Mouse (Mus musculus) naive thymus-derived CD4-positive, alpha-beta T cell, adult 2 months (primary cell): ENCODE results near the gene Lgals9.
"Not testable (repeated sequence)": the region's sequence is repeated elsewhere in the genome, so short reads cannot be mapped to it uniquely, and the experiment has no call there.

ENCODE experiments used
- DNase-seq: peaks from one replicate; pipeline ENCODE4 v3.0.0-alpha.2; 2011; ENCODE audit warnings: low read depth

The Lgals9 gene

DNA sequence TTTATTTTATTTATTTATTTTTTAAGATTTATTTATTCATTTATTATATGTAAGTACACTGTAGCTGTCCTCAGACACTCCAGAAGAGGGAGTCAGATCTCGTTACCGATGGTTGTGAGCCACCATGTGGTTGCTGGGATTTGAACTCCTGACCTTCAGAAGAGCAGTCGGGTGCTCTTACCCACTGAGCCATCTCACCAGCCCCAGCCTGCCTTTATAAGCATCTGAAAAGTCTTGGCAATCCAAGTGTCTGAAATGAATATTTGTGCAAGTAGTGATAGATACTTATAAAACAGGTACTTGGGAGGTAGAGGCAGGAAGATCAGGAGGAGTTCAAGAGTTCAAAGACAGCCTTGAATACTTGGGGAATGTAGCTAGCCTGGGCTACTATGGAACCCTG lies 22.6 kb upstream of the Lgals9 start:
- not testable (repeated sequence) for DNase-seq

DNA sequence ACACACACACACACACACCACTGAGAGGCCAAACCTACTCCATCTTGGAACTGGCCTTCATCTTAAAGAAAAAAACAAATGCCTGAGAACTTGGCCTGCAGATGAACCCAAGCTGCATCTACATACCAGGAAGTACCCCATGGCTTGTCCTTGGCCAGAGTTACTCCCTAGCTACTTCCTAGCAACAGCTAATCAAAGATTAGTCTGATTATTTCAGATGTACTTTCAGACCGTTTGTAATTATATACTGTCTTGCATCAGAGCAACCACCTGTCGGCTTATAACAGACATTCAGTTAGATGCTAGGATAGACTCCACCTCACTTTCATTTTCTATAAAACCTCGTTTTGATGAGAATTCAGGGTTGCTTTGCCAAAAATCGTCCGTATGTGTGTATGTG lies 21.7 kb upstream of the Lgals9 start:
- DNase-seq = peak; percentile 46

DNA sequence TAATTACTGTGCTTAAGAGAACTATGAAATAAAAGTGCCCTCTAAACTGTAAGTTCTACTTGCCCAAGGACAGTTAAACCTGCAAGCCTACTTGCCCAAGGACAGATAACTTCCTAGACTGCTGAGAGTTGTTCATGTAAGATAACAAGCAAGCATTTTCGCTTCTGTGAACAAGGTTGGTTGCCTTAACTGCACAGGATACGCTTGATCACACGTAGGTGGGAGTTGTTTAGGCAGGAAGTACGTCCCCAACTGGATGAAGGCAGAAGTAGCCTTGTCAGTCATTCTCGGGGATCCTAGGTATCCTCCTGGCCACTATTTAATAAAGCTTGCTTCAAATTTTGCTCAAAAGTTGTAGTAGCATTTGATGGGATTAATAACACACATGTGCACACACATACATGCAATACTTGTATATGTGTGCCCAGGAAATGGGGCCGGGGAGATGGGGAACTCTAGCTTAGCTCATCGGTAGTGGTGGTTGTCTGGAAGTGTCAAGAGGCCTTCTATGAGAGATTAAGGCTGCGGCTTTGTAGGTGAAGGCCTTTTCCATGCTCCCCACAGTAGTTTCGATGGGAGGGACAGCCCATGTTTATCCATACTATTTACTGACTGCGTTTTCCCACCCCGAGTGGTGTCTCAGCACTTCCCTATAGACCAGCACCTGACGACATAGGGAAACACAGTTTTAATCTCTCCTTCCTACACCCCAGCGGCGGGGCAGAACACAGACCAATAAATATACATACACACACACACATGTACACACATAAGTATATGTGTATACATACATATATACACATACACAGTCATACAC lies 21.0 kb upstream of the Lgals9 start:
- DNase-seq = peak; percentile 63

DNA sequence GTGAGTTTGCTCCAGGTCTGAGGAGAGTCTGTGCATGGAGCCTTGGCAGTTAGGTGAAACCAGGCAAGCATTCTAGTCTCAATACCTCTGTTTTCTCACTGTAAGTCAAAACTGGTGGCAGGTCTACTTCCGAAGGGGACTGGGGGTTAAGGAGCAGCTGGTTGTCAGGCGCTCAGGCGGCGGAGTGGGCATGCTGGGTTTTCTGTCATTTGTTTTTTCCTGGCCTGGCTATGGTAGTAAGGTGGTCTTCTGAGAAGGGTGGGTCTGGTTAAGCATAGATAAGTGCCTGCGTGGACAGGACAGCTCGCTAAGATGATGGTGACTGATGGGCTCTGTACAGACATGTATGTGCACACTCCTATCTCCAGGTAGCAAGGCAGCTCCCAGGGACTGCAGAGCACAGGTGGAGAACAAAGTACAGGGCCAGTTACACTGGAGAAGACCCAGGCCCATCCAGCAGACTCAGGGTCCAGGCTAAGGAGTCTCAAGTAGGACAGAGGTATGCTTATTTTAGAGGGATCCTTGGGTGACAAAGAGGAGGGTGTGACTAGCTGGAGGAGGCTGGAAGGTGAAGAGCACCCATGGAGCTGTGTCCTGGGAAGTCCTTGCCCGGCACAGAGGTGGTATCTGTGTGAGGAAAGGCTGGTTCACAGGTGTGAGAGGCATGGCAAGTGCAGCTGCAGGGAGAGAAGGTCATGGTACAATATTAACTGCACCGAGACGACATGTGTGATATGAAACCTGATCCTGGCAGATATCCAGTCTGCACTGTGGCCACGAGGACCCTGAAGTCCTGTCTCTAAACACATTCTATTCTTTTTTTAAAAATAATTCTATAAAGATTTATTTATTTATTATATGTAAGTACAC lies 19.3 kb upstream of the Lgals9 start:
- DNase-seq = no peak

DNA sequence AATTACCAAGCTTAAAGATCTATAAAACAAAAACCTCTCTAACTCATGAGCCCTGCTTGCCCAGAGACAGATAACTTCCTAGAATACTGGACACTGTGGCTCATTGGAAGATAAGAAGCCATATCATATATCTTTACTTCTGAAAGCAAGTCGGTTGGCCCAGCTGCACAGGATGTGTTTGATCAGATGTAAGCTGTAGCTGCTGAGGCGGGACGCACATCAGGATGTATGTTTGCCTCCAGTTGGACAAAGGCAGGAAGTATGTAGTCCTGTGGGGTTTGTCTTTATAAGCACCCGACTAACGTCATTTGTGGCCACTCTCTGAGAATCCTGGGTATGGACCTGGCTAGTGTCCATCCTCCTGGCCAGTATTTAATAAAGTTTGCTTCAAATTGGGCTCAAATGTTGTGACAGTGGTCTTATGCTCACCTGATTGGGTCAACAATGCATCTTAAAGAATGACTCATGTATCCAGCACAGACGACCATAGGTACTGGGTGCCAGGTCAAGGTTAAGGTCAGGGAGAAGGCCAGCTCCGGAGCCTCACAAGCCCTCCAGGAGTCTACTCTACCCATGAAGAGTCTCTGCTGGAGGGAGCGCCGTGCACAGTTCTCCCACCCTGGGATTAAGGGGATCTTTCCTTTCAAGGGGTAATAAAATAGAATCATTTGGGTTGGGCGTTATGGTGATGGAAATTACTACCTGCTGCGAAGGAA lies 18.5 kb upstream of the Lgals9 start:
- DNase-seq = peak; percentile 57

DNA sequence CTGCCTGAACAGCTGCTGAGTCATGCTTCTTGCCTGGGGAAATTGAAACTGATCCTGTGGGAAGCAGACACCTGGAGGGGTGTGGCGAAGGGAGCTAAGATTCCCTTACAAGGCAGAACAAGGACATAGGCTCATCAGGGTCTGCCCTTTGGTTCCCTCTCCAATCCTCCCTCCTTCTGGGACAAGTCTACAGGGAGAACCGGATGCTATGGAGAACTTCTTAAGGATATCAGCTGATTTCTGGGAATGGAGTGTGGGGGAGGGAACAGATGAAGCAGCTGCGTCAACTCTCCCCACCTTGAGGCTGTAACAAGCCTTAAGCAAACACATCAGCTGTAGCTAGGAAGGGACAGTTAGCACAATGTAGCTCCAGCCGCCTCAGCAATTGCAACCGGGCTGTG lies 17.8 kb upstream of the Lgals9 start:
- no peak for DNase-seq

DNA sequence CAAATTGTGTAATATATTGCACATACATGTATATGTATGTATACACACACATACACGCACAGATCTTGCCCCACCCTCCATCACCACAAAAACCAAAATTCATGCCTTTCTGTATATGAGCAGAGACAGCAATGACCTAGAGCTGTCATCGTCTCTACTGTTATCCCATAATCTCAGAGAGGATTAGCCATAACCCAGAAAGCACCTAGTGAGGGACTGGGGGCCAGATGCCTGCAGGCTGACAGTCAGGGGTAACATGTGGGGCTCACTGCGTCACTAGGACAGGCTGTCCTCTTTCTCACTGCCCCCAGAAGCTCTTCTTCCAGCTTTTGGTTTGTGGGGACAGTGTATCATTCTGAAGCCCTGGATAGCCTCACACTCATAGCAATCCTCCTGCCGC lies 17.1 kb upstream of the Lgals9 start:
- no peak for DNase-seq

DNA sequence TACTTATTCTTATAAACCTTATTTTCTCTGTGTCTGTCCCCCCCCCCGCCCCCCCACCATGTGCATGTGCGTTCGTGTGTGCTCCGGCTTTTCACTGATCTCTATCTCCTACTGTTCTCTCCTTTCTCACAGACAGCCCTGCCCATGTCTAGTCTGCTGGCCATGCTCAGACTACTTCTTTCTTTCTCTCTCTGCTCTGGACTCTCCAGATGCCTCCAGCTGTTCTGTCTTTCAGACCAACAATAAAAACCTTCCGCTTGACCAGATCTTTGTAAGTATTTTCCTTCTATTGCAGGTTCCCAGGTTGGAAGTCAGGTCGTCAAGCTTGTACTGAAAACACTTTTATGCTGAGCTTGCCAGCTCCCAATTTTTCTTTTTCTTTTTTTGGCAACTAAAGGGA lies 14.4 kb upstream of the Lgals9 start:
- DNase-seq = no peak

DNA sequence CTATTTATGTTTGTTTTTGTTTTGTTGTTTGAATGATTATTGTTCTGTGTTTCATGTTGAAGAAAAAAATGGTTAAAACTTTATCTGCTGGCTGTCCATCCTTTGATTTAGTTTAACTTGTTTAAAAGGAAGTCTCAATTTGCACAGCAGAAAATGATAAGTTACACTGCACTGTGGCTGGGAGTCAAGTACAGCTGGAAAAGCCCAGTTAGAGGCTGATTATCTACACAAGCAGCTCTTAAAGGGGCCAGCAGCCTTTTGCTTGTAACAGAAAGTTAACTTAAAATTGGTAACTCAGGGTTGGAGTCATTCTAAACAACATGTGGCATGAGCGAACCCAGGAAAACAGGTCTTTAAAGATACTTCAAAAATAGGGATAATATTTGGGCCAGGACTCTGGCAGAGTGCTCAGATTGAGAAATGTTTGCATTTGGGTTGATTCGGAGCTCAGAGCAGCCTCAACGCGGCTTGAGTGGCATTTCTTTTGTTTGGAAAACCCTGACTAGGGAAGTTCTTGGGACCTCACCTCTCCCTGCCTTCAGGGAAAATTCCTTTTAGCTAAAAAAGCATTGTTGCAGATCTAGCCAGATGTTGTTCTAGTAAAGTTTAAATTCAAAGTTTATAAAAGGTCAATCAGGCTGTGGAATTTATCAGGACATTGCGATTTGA lies 6.3 kb upstream of the Lgals9 start:
- not testable (repeated sequence) for DNase-seq

DNA sequence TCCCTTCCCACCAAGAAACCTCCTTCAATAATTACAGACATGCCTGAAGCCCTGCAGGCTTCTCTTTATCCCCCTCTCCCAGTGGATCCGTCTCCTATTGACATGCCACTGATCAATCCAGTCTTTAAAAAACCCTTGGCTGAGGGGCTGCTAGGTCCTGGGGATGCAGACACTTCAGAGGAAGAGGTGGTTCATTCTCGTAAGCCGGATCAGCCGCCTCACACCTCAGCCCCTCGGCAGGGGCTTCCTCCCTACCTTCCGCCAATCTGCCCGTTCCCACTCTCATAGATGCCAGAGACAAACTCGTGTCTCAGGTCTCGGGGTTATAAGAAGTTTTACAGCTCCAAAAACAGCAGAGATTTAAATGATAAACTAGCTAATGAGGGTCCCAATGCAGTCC lies 5.3 kb upstream of the Lgals9 start:
- no peak for DNase-seq

DNA sequence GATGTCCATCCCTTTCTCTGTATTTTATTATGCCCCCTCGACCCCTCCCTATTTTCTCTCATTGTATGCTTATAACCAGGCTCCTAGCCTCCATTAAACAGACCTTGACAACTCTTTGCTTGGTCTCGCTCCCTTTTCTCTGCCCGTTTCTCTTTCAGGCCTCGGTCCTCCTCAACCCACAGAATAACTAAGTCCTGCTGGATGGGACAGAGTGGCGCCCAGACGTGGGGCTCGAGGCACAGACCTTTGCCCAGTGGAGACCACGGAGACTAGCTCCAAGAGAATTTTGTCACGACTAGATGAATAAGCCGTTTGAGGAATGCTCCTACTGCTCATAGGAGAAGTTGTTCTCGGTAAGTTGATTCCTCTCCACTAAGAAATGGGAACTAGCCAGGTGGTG lies 4.5 kb upstream of the Lgals9 start:
- not testable (repeated sequence) for DNase-seq

DNA sequence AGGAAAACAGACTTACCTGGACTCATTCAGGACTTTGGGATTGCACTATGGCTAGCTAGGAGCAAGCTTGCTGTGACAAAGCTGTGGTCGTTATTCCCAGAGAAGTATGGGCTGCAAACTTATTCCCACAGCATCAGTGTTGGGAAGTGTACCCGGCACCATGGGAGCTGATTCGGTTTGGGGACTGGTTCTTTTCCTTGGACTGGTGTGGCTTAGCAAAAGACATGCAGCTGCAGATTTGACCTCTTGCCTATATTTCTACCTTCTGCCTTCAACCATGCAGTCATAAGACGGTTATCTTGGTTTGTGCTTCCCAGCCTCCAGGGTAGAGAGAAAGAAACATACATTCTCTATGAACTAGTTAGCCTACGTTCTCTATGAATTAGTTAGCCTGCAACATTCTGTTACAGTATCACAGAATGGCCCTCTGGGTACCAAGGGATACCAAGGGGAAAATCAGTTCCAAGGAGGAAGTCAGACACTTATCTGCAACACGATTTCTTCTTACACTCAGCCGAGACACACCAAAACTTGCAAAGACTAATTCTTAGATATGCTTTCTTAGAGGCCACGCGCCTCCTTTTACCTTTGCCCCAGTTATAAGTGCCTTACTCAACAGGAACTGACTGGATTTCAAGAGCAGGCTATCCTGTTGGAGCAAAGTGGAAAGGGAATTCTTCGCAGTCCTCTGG lies 1.7 kb upstream of the Lgals9 start:
- no peak for DNase-seq

DNA sequence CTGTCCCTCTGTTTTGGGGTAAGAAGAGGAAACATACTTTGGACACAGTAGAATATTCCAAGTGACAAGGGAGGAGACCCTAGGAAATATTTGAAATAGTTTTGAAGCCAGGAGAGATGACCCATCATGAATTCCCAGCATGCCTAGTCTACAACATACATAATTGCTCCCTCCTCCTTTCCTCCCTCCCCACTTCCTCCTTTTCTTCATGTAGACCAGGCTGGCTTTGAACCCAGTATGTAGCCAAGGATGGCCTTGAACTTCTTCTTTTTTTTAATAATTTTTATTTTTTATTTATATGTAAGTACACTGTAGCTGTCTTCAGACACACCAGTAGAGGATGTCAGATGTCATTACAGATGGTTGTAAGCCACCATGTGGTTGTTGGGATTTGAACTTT lies 759 bp upstream of the Lgals9 start:
- no peak for DNase-seq

DNA sequence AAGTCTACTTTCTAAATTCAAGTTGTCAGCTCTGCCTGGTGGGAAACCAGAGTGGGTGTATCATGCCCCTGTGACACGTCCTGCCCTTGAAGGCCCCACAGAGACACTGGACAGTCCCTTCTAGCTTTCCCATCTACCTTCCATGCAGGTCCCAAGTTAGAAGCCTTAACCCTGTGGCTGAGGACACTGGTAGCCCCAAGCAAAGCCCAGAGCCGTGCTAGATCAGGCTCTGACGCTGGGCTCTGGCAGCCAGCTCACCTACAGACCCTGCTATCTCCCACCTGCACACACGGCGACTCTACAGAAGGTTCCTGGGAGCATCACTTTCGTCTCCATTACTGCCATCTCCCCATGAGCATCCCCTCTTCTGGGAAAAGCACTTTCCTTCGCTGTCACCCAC lies 1.2 kb downstream of the Lgals9 start:
- no peak for DNase-seq

DNA sequence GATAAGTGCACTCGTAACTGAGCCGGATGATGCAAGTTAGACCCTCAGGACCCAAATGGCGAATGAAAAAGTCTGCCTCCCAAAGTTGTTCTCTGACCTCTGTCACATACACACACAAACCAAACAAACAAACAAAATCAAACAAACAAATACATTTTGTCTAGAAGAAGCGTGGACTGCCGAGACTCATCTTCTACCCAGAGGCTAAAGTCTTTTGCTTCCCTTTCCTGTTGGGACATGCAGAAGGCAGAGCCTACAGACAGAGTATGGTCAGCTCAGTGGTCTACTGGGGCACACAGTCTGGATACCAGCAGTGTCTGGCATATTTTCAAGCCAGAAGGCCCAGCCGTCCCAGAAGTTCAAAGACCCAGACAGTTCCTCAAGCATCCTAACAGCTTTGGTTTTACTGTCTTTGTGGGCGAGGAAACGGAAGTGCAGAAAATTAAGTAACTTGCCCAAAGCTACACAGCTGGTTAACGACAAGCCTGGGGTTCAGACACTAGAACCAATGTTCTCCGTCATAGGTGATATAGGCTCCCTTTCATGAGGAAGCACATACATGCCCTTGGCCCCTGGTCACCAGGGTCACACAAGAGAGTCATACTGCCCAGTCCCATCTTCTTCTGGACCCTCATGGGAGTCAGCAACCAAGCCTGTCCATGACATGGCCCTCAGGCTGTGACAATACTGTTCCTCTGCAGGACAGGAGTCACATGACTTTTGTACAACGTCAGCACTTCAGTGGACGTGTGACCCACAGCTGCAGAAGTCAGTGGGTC lies 2.0 kb downstream of the Lgals9 start:
- peak; percentile 68 for DNase-seq

DNA sequence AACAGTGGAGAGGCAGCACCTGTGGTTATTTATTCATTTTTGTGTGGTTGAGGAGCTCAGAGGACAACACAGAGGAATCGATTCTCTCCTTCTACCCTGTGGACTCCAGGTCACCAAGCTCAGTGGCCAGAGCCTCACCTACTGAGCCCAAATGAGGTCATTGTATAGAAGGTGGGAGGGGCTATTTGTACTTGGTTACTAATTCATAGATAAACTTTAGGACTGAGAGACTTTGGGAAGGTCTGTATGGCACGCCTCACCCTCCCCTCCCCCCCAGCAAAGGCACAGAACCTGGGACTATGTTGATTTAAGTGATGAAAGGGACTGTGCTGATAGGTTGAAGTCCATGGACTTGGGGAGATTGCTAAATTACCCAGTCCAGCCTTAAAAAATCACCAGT lies 2.7 kb downstream of the Lgals9 start:
- DNase-seq = no peak

DNA sequence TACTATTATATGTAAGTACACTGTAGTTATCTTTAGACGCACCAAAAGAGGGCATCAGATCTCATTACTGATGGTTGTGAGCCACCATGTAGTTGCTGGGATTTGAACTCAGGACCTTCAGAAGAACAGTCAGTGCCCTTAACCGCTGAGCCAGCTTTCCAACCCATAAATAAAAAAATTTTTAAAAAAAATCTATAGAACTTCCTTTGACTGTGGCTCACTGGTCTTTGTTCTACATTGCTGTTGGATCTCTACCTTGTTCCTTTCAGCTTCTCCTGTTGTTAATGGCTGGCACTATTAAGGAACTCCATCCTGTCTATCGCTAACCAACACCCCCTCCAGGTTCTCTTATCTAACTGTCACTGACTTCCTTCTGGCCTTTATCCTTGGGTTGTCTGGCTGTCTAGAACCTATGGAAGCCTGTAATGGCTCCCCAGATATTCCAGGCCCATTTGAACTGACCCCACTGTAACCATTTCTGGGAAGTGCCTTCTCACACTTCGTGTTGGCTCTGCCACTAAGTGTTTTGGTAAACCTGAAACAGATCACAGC lies 4.6 kb downstream of the Lgals9 start:
- DNase-seq = no peak

DNA sequence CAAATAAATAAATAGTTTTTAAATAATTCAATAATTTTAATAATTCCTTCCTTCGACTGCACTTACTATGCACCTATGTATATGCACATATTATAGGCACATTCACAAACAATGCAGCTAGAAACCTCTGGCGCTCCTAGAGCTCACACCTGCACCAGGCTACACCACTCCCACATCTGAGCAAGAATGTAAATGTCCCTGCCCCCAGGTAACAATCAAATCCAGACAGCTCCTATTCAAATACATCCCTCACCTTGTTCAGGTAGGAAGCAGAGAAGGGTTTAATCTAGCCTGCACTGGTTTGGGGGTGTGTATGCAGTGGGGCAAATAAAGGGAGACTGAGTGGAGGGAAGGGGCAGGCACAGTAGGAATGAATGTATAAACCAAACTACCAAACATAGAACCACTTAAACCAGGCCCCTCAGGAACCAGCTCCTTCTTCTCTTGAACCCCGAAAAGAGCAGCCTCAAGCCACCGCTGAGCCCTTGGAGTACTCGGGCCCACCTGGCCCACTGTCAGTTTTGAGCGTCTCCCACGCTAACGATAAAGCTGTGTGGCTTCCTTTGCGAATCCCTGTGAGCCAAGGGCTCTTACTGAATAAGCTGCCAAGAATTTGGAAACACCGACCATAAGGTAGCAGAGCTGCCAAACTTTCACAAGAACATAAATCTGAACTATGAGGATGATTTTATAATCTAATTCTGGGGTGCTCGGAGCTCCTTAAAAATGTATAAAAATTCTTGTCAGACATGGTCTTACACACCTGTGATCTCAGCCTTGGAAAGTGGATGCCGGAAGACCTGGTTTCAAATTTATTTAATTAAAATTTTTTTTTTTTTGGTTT lies 6.3 kb downstream of the Lgals9 start:
- no peak for DNase-seq

DNA sequence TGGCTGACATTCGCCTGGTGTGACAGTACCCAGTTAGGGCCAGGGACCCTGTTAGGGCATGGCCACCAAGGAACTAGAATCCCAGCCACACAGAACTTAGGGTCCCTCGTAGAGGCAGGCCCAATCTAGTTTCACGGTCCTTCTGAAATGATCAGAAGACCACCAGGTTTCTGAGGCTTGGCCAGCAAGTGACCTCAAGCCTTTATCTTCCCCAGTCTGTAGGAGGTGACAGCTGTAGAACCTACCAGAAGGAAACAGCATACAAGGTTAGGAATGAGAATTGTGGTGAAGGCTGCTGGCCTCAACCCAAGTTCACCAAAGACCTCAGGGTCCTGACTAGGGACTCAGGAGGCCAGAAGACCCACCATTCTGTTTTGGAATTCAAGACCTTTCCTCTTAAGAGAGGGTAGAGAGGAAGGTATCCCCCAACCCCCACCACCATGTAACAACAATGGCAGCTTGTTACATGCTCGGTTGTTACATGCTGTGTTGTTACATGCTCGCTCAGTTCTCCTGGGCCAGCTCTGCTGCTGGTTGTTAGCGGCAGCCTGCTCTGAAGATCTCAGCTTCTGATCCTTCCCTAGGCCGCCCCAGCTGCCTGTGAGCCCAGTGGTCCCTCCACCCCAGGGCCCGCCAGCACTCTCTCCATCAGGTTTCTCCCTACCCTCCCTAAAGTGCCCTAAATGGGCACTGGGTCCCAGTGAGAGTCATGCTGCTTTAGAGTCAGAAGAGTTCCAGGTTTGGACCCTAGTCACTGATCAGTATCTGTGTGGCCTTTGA lies 7.8 kb downstream of the Lgals9 start:
- DNase-seq = no peak
